ENCODE assay signal across 21 mouse cellular contexts in genomic region chr1:127976106-127976505, GRCm38 (mm10).
DNase-seq lines count a peak whose midpoint lies in the region; ATAC-seq and TF ChIP-seq lines count a peak whose summit lies in the region.
"Had no signal": no experiment of that assay in that cellular context is flagged by ENCODE, and none has a peak within 500 bp of the region (broad histone marks: within the 10 kb centered on the region; RNA-seq: fewer than 3 reads in every experiment).

No protein-coding gene starts in this region.

- H3K9ac ChIP-seq in lung, postnatal 0 days (replicated peaks; ENCODE audit: low read depth) = no peak overlapping the region
- H3K9ac ChIP-seq: embryonic facial prominence, embryonic 12.5 days; hindbrain, embryonic 12.5 days; intestine, embryonic 15.5 days; limb, embryonic 12.5 days; liver, embryonic 12.5 days had no signal

- 84% methylated on average over 6 of the region's 6 CpGs for WGBS in heart, embryonic 10.5 days
- 83% methylated on average over 6 of the region's 6 CpGs for WGBS in lung, postnatal 0 days

- peak; percentile 6 for DNase-seq in adrenal gland, postnatal 25 days
- DNase-seq in adrenal gland, postnatal 4 days (ENCODE audit: low spot score in 2 of 2) = no peak
- DNase-seq in heart, embryonic 10.5 days (ENCODE audit: low spot score) = peak; percentile 67
- DNase-seq in heart, postnatal 10 days = no peak
- DNase-seq in lung, postnatal 0 days (ENCODE audit: low spot score) = no peak
- no peak for DNase-seq in lung, postnatal 14 days
- DNase-seq in liver = no peak
- DNase-seq: cerebellum, adult 11 months; cerebellum, adult 9-11 months; gastrocnemius, adult 2 months; kidney, adult 8-10 months; kidney, postnatal 10 days; lung, adult 2 months; spleen, adult 18-20 months had no signal

- no peak; the same call in 1 of the 2 replicates for ATAC-seq in lung, postnatal 0 days
- ATAC-seq in neutrophil, adult 5-6 weeks (ENCODE audit: extremely low read depth, insufficient number of reproducible peaks, low FRiP score, poor library complexity, severe bottlenecking) = 0 out of 2 replicates have a peak, but pooled peaks have one; percentile 23
- ATAC-seq: intestine, embryonic 15.5 days; liver, embryonic 12.5 days had no signal

- no peak overlapping the region for H3K4me2 ChIP-seq in lung, postnatal 0 days (replicated peaks; ENCODE audit: low read depth, low read length)
- H3K4me2 ChIP-seq: embryonic facial prominence, embryonic 12.5 days; hindbrain, embryonic 12.5 days; intestine, embryonic 15.5 days; limb, embryonic 12.5 days; liver, embryonic 12.5 days had no signal

- no peak for TF ChIP-seq CTCF in lung, postnatal 0 days (IDR thresholded peaks at IDR 0.05)

- TF ChIP-seq EP300 in lung, postnatal 0 days (IDR thresholded peaks at IDR 0.05) = no peak

- no peak overlapping the region for H3K27ac ChIP-seq in heart, embryonic 10.5 days
- H3K27ac ChIP-seq in lung, postnatal 0 days (ENCODE audit: low read length) = peak overlapping the region; percentile 66
- H3K27ac ChIP-seq: embryonic facial prominence, embryonic 12.5 days; hindbrain, embryonic 12.5 days; intestine, embryonic 15.5 days; limb, embryonic 12.5 days; liver, embryonic 12.5 days; midbrain, embryonic 10.5 days had no signal

- H3K27me3 ChIP-seq in heart, embryonic 10.5 days (ENCODE audit: insufficient read depth, poor library complexity, severe bottlenecking) = no peaks in the 10 kb centered on the region
- H3K27me3 ChIP-seq in lung, postnatal 0 days (replicated peaks; ENCODE audit: insufficient read depth, low read length) = no peaks in the 10 kb centered on the region
- H3K27me3 ChIP-seq: embryonic facial prominence, embryonic 12.5 days; hindbrain, embryonic 12.5 days; intestine, embryonic 15.5 days; limb, embryonic 12.5 days; liver, embryonic 12.5 days had no signal

- H3K9me3 ChIP-seq in heart, embryonic 10.5 days = no peaks in the 10 kb centered on the region
- no peaks in the 10 kb centered on the region for H3K9me3 ChIP-seq in lung, postnatal 0 days (ENCODE audit: low read length)
- H3K9me3 ChIP-seq: embryonic facial prominence, embryonic 12.5 days; hindbrain, embryonic 12.5 days; intestine, embryonic 15.5 days; limb, embryonic 12.5 days; liver, embryonic 12.5 days; midbrain, embryonic 10.5 days had no signal

- intact Hi-C loops in heart, postnatal 10 days (cut with DNase I) = no loop called here

- no peak overlapping the region for H3K4me3 ChIP-seq in heart, embryonic 10.5 days
- no peak overlapping the region for H3K4me3 ChIP-seq in lung, postnatal 0 days (ENCODE audit: low read depth, low read length)
- H3K4me3 ChIP-seq: embryonic facial prominence, embryonic 12.5 days; gastrocnemius, adult 2 months; hindbrain, embryonic 12.5 days; intestine, embryonic 15.5 days; limb, embryonic 12.5 days; liver, embryonic 12.5 days; midbrain, embryonic 10.5 days had no signal

- peaks cover 9% of the 10 kb centered on the region; the same call in 1 of the 2 replicates for H3K36me3 ChIP-seq in heart, embryonic 10.5 days
- H3K36me3 ChIP-seq in lung, postnatal 0 days (ENCODE audit: insufficient read depth, low read length) = no peaks in the 10 kb centered on the region
- H3K36me3 ChIP-seq: hindbrain, embryonic 12.5 days; intestine, embryonic 15.5 days; liver, embryonic 12.5 days had no signal

- no peaks in the 10 kb centered on the region for H3K4me1 ChIP-seq in heart, embryonic 10.5 days
- H3K4me1 ChIP-seq in lung, postnatal 0 days (ENCODE audit: insufficient read depth, low read depth, low read length) = no peaks in the 10 kb centered on the region
- H3K4me1 ChIP-seq: embryonic facial prominence, embryonic 12.5 days; hindbrain, embryonic 12.5 days; intestine, embryonic 15.5 days; limb, embryonic 12.5 days; liver, embryonic 12.5 days; midbrain, embryonic 10.5 days had no signal

Comparison
In these comparisons a context has a peak if more than half of its experiments do, and no peak if none do; other contexts are left out.
1. DNase-seq: peak in adrenal gland, postnatal 25 days (single experiment) and heart, embryonic 10.5 days (single experiment); none in adrenal gland, postnatal 4 days (0 of 2), heart, postnatal 10 days (0 of 2), lung, postnatal 0 days (single experiment), lung, postnatal 14 days (single experiment) and liver (single experiment).